Mouse (Mus musculus): ENCODE results near the gene D10Jhu81e. TPM values are rescaled to one million over a fixed set of nuclear protein-coding genes. Genes with fewer than 3 reads are reported as not detected.

D10Jhu81e gene
- polyA plus RNA-seq (2012; rRNA removed) = 143 and 174 TPM in 2 replicates

GRCm38 (mm10) chr10:78169281-78170042 is at the start of gene D10Jhu81e:
D10Jhu81e (minus strand) TSS chr10:78169782.

GRCm38 (mm10) chr10:78184531-78185380 is 15.2 kb upstream of the D10Jhu81e start, which contains the start of gene Pwp2:
Pwp2 (minus strand) TSS chr10:78185149.

Other genes with a start within 250 kb of the D10Jhu81e start
- gene Trpm2, start 199.2 kb downstream of the D10Jhu81e start, polyA plus RNA-seq (2012; rRNA removed) = 1.2 and 1.9 TPM in 2 replicates
- gene 1810043G02Rik, start 191.3 kb downstream of the D10Jhu81e start, polyA plus RNA-seq (2012; rRNA removed) = 44.0 and 48.6 TPM in 2 replicates
- 165 and 180 TPM in 2 replicates for gene Pfkl, start 159.7 kb downstream of the D10Jhu81e start, polyA plus RNA-seq (2012; rRNA removed)
- 0.94 and 1.2 TPM in 2 replicates for gene Dnmt3l, start 127.8 kb downstream of the D10Jhu81e start, polyA plus RNA-seq (2012; rRNA removed)
- gene Aire, start 126.2 kb downstream of the D10Jhu81e start, polyA plus RNA-seq (2012; rRNA removed) = 0.74 and 1.1 TPM in 2 replicates
- gene Icosl, start 100.5 kb downstream of the D10Jhu81e start, polyA plus RNA-seq (2012; rRNA removed) = 15.3 and 15.4 TPM in 2 replicates
- gene Pwp2, start 15.4 kb upstream of the D10Jhu81e start, polyA plus RNA-seq (2012; rRNA removed) = 5.8 and 6.0 TPM in 2 replicates
- gene Trappc10, start 74.9 kb upstream of the D10Jhu81e start, polyA plus RNA-seq (2012; rRNA removed) = 81.8 and 84.2 TPM in 2 replicates
- gene Agpat3, start 182.7 kb upstream of the D10Jhu81e start, polyA plus RNA-seq (2012; rRNA removed) = 127 and 148 TPM in 2 replicates
- gene Rrp1, start 243.3 kb upstream of the D10Jhu81e start, polyA plus RNA-seq (2012; rRNA removed) = 44.3 and 50.3 TPM in 2 replicates

Data from colon, adult 2 months (tissue).